Mouse (Mus musculus): ENCODE data around the gene Ppp3cb.

The Ppp3cb gene

DNA sequence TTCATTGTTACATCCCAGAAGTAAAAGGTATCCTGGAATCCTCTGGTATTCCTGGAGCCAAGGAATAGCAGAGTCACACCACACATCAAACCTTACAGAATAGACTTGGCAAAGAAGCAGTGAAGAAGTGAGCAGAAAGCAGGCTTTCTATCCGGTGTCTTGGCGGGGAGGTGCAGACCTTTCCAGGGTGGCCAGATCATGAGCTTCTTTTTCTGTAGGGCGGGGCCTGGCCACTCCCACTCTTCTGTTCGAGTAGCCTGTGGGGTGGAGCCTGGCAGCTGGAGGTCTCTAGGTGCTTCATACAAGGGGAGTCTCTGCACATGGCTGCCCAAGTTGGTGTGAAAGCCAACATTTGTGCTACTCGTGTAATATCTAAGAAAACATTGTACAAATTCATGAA is 65.2 kb downstream of the Ppp3cb start:
- peak; percentile 36 for DNase-seq (ENCODE audit: low read depth, low spot score)

DNA sequence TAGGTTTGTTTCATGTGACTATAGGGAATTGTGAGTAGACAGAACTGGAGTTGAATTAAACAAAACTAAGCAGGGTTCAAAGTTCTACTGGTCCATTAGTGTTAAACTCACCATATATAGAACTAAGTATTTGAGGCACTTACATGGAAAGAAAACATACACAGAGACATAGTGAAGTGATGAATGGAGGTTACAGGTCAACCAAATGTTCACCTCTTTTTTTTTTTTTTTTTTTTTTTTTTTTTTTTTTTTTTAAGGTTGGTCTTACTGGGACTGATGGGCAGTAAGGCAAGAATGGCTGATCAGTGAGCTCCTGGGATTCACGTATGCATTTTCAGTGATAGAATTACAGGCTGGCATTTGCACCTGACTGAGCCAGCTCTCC is 66.2 kb downstream of the Ppp3cb start:
- no peak for DNase-seq (ENCODE audit: low read depth, low spot score)

DNA sequence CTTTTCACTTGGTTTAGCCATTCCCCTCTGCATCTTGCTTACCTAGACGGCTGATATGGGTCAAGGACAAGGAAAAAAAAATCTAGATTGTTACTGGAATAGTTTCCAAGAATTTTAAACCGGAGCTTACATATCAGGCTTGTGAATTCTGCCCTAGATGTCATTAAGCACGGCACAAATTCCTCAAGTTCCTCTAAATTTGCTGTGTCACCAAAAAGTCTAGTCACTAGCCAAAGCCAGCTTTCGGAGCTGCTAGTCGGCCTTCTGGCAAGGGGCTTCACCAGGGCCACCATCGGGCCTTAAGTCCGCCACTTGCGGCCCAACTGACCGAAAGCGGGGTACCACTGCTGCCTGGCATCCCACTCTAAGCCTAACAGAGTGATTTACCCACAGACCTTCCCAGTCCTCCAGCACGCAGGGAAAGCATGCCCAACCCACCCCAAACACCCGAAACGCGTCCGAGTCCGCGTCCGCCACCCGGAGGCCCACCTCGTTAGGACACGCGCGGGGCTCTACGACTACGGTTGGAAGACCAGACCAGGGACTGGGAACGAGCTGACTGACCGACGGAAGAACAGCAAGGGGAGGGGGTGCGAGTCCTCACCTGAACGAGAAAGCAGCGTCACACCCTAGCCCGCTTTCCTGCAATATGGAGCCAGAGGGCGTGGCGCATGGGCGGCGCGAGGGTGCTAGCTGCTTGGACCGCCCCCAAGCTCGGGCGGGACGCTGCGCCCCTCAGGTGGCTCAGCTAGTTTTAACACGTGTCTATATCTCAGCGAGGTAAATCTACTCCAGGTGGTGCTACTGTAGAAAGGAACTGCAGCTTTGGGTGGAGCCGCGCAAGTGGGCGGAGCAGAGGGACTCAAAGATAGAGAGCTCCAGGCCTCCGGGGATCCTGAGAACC is 66.8 kb downstream of the Ppp3cb start, which contains the start of gene Anxa7:
Gene Anxa7, minus strand, starts transcription at position 843 of the 904 bp plus-strand sequence.
- peak; percentile 86 for DNase-seq (ENCODE audit: low read depth, low spot score)

DNA sequence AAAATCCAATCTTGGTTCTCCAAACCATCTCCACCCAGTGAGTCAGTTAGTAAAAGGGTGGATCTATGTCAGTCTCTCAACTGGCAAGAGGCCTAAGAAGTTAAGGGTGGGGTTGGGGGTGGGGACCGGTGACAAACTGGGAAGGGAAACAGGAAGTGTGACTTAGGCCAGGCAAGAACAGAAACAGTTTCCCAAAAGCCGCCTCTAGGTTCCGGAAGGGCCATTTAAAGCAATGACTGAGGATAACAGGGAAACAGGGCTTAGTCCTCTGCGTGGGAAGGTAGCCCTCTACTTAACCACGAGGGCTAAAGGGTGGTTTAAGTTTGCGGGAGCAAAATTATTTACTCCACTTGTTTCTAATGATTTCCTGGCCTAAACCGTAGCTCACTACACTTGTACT is 67.6 kb downstream of the Ppp3cb start:
- DNase-seq (ENCODE audit: low read depth, low spot score), result peak; percentile 39

DNA sequence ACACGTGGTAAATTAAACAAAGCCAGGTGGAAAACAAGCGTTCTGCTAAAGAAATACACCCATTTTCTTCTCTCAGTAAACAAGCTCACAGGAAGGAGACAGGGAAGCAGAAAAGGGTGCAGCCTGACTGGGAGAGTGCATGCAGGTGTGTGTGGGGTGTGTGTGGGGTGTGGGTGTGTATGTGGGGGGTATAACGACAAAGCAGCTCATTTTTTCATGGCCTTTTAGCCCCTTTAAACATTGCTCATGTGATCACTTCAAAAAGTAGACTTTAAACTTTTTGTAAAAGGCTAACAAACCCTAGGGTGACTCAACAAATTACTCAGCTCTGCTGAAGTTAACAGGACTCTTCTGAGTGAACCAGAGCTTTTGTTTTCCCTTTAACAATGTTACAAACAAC is 68.0 kb downstream of the Ppp3cb start:
- DNase-seq (ENCODE audit: low read depth, low spot score), result peak; percentile 5

DNA sequence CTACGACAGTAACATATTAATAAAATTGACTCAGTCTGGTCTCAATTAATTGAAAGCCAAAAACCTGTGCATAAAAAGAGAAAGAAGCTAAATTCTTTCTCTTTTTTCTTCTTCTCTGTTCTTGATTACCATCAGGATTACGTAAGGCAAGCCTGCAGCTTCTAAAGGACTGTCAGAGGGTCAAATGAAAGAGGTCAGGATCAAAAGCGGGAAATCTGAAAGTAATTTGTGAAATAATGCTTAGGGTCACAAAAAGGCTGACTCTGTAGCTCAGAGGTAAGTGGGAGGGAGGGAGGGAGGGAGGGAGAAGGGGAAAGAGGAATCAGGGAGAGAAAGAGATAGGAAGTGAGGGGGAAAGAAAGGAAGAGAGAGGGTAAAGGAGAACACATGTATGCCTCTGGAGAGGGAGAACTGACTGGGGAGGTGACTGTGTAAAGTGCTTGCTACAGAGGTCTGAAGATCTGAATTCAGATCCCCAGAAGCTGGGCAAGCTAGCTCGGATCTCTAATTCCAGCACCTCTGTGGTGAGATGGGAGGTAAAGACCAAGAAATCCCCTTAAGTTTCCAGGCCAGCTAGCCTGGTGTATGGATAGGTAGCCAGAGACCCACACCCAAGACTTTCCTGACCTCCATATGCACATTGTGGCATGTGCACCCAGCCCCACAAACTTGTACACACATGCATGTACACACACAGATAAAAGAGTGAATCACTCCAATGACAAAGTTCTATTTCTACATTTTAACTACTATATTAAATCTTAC is 68.9 kb downstream of the Ppp3cb start:
- DNase-seq (ENCODE audit: low read depth, low spot score), result no peak

DNA sequence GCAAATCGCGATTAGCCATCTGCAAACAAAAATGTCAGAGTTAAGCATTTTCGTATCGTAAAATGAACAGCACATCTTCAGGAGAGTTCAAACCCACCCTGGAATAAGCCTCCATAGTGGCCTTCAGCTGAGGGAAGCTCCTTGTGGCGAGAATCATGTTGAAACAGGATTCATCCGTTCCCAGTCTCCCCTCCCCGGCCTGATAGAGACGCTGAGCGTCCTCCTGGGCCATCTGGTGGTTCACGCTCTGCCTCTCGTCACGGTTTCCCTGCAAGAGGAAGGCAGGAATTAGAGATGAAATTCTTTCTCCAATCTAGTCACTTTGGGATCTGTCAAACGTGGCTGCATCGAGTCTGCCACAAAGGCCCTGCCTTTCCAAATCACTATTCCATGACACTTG is 86.2 kb downstream of the Ppp3cb start:
- no peak for DNase-seq (ENCODE audit: low read depth, low spot score)

DNA sequence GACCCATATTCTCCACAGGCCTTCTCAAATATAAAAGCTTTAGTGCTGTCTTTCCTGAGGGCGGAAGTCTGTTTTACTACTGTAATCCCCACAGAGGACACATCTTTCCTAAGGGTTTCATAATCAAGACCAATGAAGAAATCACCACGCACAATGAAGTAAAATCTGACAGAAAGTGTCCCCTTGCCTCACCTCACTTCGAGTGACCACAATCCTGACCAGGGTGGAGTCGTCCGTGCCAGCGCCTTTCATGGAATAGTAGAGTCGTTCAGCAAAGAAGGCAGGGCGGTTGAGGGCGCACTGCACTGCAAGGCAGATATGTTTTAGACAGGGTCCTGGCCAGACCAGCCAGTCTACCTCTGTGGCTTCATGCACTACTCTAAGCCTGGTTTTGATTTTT is 88.0 kb downstream of the Ppp3cb start:
- no peak for DNase-seq (ENCODE audit: low read depth, low spot score)

DNA sequence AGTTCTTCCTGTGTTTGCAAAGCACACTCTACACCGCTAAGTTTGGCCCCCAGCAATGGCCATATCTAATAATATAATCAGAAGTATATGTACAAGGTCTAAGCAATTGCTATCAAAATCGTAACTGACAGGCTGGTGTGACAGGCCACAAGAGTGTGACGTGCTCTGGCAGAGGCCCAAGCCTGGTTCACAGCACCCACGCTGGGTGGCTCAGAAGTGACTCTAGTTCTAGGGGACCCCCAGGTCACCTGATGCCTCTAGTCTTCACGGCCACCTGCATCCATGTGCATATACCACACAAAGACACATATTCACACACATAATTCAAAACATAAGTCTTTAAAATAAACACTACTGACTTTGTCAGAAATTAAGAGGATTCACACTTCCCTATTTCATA is 93.4 kb downstream of the Ppp3cb start:
- DNase-seq (ENCODE audit: low read depth, low spot score), result no peak

DNA sequence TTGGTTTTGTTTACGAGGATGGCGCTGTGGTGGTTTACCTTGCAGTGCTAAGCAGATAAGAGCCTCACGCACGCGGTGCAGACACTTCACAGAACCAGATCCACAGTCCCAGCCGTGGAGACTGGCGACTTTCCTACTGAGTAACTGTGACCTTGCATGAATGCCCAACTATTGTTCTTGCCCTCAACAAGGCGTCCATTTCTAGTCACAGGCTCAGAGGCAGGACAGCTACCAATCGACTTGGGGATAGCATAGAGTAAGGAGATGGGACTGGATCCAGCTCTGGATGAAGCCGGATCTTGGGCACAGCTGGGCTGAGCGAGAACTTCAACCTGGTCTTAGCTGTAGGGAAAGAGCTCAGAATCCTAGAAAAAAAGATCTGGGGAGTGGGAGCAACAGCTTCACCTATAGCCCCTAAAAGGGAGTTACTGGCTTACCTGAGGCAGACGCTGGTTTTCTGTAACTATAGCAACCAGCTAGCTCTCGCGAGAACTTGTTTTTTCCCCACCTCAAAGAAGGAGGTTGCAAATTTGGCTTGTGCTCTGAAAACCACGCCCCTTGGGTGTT is 94.5 kb downstream of the Ppp3cb start, which contains the start of gene Cfap70:
Gene Cfap70, minus strand, starts transcription at position 462 of the 567 bp plus-strand sequence.
- peak; percentile 62 for DNase-seq (ENCODE audit: low read depth, low spot score)

DNA sequence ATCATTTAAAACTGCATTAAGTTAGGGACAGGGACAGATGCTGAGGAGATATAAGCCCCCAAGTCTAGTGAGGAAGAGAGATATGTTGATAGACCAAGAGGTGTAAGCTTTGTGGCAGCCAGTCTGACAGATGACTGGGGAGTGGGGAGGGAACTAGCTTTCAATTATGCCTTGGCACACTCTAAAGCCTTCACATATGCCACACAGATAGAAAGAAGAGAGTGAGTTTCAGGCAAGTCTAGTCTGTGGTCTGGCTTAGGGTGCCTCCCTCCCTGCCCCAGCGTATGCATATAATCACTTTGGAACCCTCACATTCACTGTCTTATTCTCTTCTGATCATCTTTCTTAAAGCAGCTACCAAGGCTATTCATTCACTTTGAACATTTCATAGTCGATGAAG is 95.1 kb downstream of the Ppp3cb start:
- DNase-seq (ENCODE audit: low read depth, low spot score), result no peak
